Mouse (Mus musculus) testis, adult 10 weeks (tissue): ENCODE data around the gene Gm10260. TPM values are rescaled to one million over a fixed set of nuclear protein-coding genes. Genes with fewer than 3 reads are reported as not detected.

Experiments
- polyA plus RNA-seq: library from polyadenylated mRNA; stranded (reverse); fragments of 350-450 nt; fragmentation: Illumina TruSeq; extraction: RNeasy Lipid Tissue Mini Kit (QIAGEN cat#74804); gene quantifications from one replicate; pipeline ENCODE4 v1.2.3, GENCODE M21; 2014; ENCODE audit warnings: low read depth, low replicate concordance

Gene Gm10260
- not detected for polyA plus RNA-seq

DNA sequence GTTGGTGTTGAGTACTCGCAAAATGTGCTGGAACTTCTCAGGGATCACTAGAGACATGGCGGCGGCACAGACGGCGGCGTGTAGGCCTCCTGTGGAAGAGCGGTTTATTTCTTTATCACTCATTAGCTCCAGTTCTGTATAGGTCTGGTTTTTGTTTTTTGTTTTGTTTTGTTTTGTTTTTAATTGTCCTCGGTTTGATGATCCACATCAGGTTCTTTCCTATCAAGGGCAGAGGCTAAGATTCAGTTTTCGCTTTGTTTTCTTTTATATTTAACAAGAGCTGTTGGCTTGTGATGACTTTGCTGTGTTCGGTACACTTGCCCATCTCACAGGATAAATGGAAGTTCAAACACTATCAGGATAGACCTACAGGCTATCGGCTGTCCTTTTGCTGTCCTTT is at the start of gene Gm10260:
Gm10260 (minus strand) TSS at position 101 of the 400 bp plus-strand sequence.

